Mouse (Mus musculus) stomach, adult 2 months (tissue): ENCODE results near the gene Ccdc184. TPM values are rescaled to one million over a fixed set of nuclear protein-coding genes. Genes with fewer than 3 reads are reported as not detected.

Experiments
- polyA plus RNA-seq: library from polyadenylated mRNA; depleted of rRNA; stranded (reverse); fragments of >200 nt; gene quantifications from 2 replicates; pipeline ENCODE4 v1.2.3, GENCODE M21; 2012; rRNA removed

The Ccdc184 gene
- polyA plus RNA-seq: 0.13 and 0.22 TPM in 2 replicates

GRCm38 (mm10) chr15:98166963-98167644 lies at the start of gene Ccdc184:
Gene Ccdc184, plus strand, starts transcription at chr15:98167158.

GRCm38 (mm10) chr15:98165525-98165924 lies 1.4 kb upstream of the Ccdc184 start, which contains the start of gene Asb8:
Gene Asb8, minus strand, starts transcription at chr15:98165625.

GRCm38 (mm10) chr15:98195442-98195841 lies 28.5 kb downstream of the Ccdc184 start, which contains the start of gene Olfr288:
Gene Olfr288, minus strand, starts transcription at chr15:98195542.

Other genes with a start within 250 kb of the Ccdc184 start
- gene Tmem106c, start 203.0 kb upstream of the Ccdc184 start, polyA plus RNA-seq: 10.2 and 10.9 TPM in 2 replicates
- gene Col2a1, start 162.5 kb upstream of the Ccdc184 start, polyA plus RNA-seq: not detected in 2 replicates
- gene Pfkm, start 74.6 kb upstream of the Ccdc184 start, polyA plus RNA-seq: 12.6 and 15.5 TPM in 2 replicates
- gene Senp1, start 73.4 kb upstream of the Ccdc184 start, polyA plus RNA-seq: 2.3 and 2.9 TPM in 2 replicates
- gene Asb8, start 1.5 kb upstream of the Ccdc184 start, polyA plus RNA-seq: 10.0 and 12.6 TPM in 2 replicates
- gene Olfr288, start 28.4 kb downstream of the Ccdc184 start, polyA plus RNA-seq: not detected in 2 replicates
- not detected in 2 replicates for gene Gm44579, start 53.8 kb downstream of the Ccdc184 start, polyA plus RNA-seq
- gene Olfr287, start 53.9 kb downstream of the Ccdc184 start, polyA plus RNA-seq: 0.25 TPM in 1 of 2 replicates, not detected in the other
- gene Olfr286, start 67.3 kb downstream of the Ccdc184 start, polyA plus RNA-seq: 0.15 and 0.22 TPM in 2 replicates
- not detected in 2 replicates for gene H1fnt, start 90.1 kb downstream of the Ccdc184 start, polyA plus RNA-seq
- 0.13 and 0.29 TPM in 2 replicates for gene Zfp641, start 129.0 kb downstream of the Ccdc184 start, polyA plus RNA-seq
- not detected in 2 replicates for gene Olfr285, start 150.2 kb downstream of the Ccdc184 start, polyA plus RNA-seq
- gene Olfr284, start 173.8 kb downstream of the Ccdc184 start, polyA plus RNA-seq: not detected in 2 replicates
- not detected in 2 replicates for gene Olfr283, start 213.8 kb downstream of the Ccdc184 start, polyA plus RNA-seq